Mouse (Mus musculus) gastrocnemius, postnatal 36 days (tissue): ENCODE measurements around the gene Spg20. TPM values are rescaled to one million over a fixed set of nuclear protein-coding genes. Genes with fewer than 3 reads are reported as not detected.
A peak's percentile ranks its signal among the peaks of the same experiment; 100 is the strongest.

ENCODE experiments used
- DNase-seq, 2 experiments: peaks; one replicate each; pipeline ENCODE4 v3.0.0; 2022
- intact Hi-C: fragments of 180-260 bp; cut with DNase I; formaldehyde crosslinking; loops from one replicate; pipeline ENCODE4 v1.15.1; 2025
- total RNA-seq, 2 experiments: library from RNA; stranded (reverse); gene quantifications; 2 replicates each; pipeline ENCODE4 v1.2.3; 2021

The Spg20 gene
- total RNA-seq, 2 experiments from 2014 or later: 22.9 to 28.9 TPM

- intact Hi-C loops: no loop called here
- no peak for DNase-seq
Measured at GRCm38 (mm10) chr3:55095968-55096654, 15.8 kb upstream of the Spg20 start.

- no peak for DNase-seq
- intact Hi-C loops: no loop called here
Measured at GRCm38 (mm10) chr3:55096655-55097005, 15.3 kb upstream of the Spg20 start.

DNA sequence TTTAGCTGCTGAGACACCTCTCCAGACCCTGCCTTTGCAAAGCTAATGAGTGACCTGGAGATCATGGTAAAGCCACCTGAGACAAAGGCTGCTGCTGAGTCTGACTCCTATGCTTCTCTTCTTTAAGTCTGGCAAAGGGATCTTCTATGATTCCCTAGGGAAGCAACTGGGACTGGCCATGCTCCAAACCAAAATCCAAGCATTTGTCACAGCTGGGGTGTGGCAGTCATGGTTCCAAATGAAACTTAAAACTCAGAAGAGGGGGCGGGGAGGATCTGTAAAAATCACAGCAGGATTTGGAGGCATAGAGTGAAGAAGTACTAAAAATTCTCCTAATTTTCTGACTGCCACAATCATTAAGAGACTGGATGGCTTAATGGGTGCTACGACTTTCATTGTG lies 14.7 kb upstream of the Spg20 start:
- no peak for DNase-seq
- intact Hi-C loops: no loop called here

DNA sequence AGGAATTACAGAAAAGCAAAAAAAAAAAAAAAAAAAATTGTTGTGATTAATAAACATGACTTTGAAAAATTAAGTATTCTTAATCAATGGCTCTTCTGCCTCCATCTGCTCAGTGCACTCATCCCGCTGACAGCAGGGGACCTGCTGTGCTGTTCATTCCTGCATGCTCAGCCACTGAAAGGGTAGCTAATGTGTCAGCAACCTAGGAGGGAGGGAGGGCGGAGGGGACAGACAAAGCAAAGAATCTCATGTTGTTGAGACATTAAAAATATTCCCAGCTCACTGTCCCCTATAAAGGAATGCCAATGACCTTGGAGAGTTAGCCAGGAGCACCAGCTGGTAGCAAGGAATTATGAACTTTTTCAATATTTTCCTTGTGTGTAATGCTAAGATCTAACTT lies 13.9 kb upstream of the Spg20 start:
- intact Hi-C loops: no loop called here
- no peak for DNase-seq

- intact Hi-C loops: no loop called here
- no peak for DNase-seq
Measured at GRCm38 (mm10) chr3:55098990-55099389, 12.9 kb upstream of the Spg20 start.

DNA sequence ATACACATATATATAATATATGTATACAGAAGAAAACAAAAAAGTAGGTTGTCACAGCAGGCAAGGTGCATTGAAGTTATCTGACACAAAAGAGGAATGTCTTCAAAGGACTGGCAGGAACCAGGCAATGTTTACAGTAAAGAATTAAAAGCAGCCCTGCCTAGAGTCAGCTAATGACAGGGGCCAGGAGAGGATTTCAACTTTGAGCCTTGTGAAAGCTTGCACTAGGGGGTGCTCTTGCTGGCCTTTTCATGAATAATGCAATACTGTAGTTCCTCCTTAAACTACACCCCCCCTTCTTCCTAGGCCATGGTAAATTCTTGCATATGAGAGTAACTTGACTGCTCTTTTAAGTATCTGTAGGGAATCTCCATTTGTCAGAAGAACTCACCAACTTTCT lies 10.8 kb upstream of the Spg20 start:
- intact Hi-C loops: no loop called here
- DNase-seq: no peak

DNA sequence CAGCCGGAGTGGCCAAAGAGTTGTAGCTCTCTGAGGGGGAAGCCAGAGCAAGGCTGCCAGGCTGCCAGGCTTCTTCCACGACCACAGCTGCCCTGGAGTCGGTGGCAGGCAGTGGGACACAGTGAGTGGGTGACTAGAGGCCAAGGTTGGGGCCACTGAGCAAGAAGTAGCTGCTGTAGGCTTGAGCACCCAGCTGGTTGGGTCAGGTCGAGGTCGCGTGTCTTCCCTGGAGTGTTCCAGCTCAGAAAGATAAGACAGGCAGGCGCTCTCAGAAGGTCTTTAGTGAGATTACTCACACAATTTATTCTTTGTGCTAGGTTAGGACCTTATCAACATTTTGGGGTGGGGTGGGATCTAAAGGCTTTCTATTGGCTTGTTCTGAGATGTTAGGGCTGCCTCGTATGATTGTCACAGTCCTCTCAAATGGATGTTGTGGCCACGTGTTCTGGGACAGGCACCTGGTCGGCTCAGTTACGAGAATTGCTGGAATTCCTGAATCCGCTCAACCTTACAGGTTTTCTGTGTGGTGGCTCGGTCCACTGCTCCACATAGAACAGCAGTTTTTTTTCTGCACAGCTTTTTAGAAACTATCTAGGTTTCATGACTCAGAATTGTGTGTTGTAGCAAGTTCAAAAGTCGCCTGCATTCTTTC lies 6.4 kb upstream of the Spg20 start:
- DNase-seq: no peak
- intact Hi-C loops: no loop called here

GRCm38 (mm10) chr3:55106051-55106450 lies 5.9 kb upstream of the Spg20 start:
- no peak for DNase-seq

DNA sequence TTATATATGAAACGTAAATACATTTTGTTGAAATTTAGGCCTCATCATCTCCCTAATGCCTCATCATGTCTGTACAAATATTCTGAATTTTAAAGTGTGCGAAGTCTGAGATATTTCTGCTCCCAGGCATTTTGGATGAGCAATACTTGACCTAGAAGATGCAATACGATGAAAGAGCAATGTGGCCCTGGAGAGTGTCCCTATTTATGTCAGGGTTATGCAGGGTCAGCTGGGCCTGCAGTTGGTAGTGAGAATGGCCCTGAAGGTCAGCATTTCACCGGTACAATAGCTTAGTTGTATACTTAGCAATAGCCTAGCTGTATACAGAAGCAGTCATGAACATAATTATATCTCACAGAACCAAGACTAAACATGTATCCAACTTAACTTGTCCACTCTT lies 2.8 kb upstream of the Spg20 start:
- intact Hi-C loops: no loop called here
- DNase-seq: no peak

More at GRCm38 (mm10) chr3:55106051-55106450, 5.9 kb upstream of the Spg20 start:
- intact Hi-C loops: no loop called here

DNA sequence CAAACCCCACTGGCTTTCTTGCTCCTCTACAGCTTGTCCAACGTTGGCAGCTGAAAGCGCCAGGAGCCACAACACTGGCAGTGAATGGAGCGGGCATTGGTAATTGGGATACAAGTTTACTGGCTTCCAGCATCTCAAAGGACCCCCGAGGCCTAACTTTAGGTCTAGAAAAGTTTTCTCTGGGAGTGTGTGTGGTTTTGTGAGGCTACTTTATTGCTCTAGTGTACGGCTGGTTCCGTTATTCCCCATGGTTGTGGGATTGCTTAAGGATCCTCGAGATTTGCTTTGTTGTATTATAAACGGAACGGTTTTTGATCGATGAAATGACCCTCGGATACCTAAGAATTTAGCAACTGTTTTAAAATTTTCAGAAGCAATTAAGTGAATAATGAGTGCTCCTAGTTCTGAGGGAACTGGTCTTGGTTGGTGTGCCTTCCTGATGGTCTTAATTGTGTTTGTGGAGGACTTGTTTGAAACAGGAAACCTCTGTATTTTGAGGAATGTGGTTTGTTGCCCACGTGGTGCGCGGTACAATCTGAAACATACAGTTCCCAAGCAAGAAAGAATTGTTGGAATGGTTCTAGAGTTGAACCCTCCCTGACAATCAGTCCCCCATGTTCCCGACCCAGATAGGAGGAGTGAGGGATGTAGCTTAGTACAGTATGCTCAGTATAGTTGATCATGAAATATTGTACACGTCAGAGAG lies 955 bp downstream of the Spg20 start:
- intact Hi-C loops: loop anchor here (5.0 kb wide), 1 partner anchor 36 kb away; no protein-coding TSS in a partner anchor
- no peak for DNase-seq

- intact Hi-C loops: loop anchor here (5.0 kb wide), 1 partner anchor 37 kb away; no protein-coding TSS in a partner anchor
Measured at GRCm38 (mm10) chr3:55114313-55115065, 2.6 kb downstream of the Spg20 start.

DNA sequence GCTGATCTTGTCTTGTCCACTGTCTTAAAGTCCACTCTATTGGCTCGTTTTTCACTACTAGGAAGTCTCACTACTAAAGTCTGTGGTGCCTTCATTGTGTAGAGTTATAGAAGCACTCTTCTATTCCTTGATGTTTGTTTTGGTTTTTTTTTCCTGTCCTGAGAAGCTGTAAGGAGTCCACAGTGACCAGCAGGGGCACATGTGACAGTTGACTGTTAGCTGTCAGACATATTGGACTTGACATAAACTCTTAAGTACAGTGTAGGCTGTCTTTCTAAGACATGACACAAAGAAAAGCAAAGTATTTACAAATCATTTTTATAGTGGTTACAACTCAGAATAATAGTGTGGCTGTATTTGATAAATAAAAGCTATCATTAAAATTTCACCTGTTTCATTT lies 3.2 kb downstream of the Spg20 start:
- intact Hi-C loops: no loop called here
- DNase-seq: no peak

More at GRCm38 (mm10) chr3:55114313-55115065, 2.6 kb downstream of the Spg20 start:
- DNase-seq: peak in 1 of 2 experiments; percentile 26

- intact Hi-C loops: no loop called here
- DNase-seq: no peak
Measured at GRCm38 (mm10) chr3:55115989-55116388, 4.1 kb downstream of the Spg20 start.

- DNase-seq: peak; percentile 45 to 52
- intact Hi-C loops: no loop called here
Measured at GRCm38 (mm10) chr3:55119275-55119898, 7.5 kb downstream of the Spg20 start.

- DNase-seq: no peak
- intact Hi-C loops: no loop called here
Measured at GRCm38 (mm10) chr3:55122336-55122870, 10.5 kb downstream of the Spg20 start.

DNA sequence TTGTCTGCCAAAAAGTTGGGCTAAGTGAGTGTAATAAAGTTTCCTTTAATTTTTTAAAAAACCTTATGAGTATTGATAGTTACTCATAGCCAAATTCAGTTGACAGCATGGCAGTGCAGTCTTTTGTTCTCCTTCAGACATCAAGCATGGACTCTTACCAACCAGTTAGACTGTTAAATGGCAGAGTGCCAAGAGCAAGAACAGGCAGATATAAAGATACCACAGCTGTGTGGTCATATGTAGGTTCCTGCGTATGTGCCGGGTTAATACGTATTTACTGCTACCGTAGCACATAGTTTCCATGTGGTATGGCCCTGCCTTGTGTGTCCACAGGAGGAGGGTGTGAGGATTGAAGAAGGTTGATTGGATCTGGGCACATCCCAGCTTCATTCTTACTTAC lies 11.2 kb downstream of the Spg20 start:
- intact Hi-C loops: no loop called here
- no peak for DNase-seq

GRCm38 (mm10) chr3:55129181-55129692 lies 17.3 kb downstream of the Spg20 start:
- no peak for DNase-seq
- intact Hi-C loops: no loop called here

DNA sequence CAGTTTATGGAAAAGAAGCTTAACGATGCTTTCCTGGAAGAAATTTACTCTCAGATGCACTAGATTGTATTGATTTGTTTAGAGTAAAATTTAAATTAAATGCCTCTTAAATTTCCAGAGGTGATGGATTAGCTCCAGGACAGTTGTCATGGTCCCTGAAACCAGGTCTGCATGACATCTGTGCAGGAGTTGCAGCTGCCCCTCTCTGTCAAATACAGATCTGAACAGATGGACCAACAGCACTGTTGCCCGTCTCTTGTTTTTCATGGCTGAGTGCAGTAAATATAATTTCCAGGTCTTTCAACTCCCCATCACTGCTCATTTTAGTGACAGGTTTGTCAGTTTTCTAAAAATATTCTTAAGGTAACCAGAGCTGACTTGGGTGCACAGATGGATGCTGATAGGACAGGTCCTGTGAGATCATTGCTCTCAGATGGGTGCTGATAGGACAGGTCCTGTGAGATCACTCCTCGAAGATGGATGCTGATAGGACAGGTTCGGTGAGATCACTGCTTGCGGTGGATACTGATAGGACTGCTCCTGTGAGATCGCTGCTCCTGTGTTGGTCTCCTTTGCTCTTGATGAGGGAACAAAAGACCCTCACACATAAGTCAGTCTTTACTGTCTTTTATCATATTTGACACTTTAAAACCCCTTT lies 19.8 kb downstream of the Spg20 start:
- no peak for DNase-seq
- intact Hi-C loops: no loop called here

- no peak for DNase-seq
- intact Hi-C loops: no loop called here
Measured at GRCm38 (mm10) chr3:55137039-55137438, 25.1 kb downstream of the Spg20 start, which contains the start of gene Ccdc169. TSS of gene Ccdc169 (plus strand) at chr3:55137339.
